Mouse (Mus musculus) right cerebral cortex, adult 2 months (tissue): ENCODE measurements around the gene Atg13.
A peak's percentile ranks its signal among the peaks of the same experiment; 100 is the strongest.

Experiments used
- DNase-seq, 2 experiments: peaks; one replicate each; pipeline ENCODE4 v3.0.0; 2021 to 2022; ENCODE audit warnings: low spot score in 2 of 2

The Atg13 gene

GRCm38 (mm10) chr2:91695436-91696224 lies 14.7 kb downstream of the Atg13 start:
- peak; percentile 48 to 50 for DNase-seq

GRCm38 (mm10) chr2:91689452-91689851 lies 20.9 kb downstream of the Atg13 start:
- DNase-seq = peak in 1 of 2 experiments; percentile 38

GRCm38 (mm10) chr2:91683919-91684318 lies 26.5 kb downstream of the Atg13 start:
- no peak for DNase-seq

GRCm38 (mm10) chr2:91682850-91683249 lies 27.5 kb downstream of the Atg13 start:
- peak; percentile 60 to 81 for DNase-seq

- no peak for DNase-seq
Measured at GRCm38 (mm10) chr2:91676961-91677360, 33.4 kb downstream of the Atg13 start.

GRCm38 (mm10) chr2:91676420-91676819 lies 34.0 kb downstream of the Atg13 start:
- DNase-seq = no peak

GRCm38 (mm10) chr2:91674895-91675294 lies 35.5 kb downstream of the Atg13 start:
- peak; percentile 53 to 54 for DNase-seq

GRCm38 (mm10) chr2:91673587-91673986 lies 36.8 kb downstream of the Atg13 start:
- DNase-seq = no peak

- no peak for DNase-seq
Measured at GRCm38 (mm10) chr2:91670038-91670437, 40.3 kb downstream of the Atg13 start.

GRCm38 (mm10) chr2:91669326-91669725 lies 41.0 kb downstream of the Atg13 start:
- DNase-seq = no peak

GRCm38 (mm10) chr2:91667747-91668146 lies 42.6 kb downstream of the Atg13 start:
- no peak for DNase-seq

GRCm38 (mm10) chr2:91666386-91666910 lies 43.9 kb downstream of the Atg13 start:
- no peak for DNase-seq

GRCm38 (mm10) chr2:91664780-91665179 lies 45.6 kb downstream of the Atg13 start:
- DNase-seq = no peak

- DNase-seq = no peak
Measured at GRCm38 (mm10) chr2:91660981-91661380, 49.4 kb downstream of the Atg13 start.

GRCm38 (mm10) chr2:91659657-91660056 lies 50.7 kb downstream of the Atg13 start:
- DNase-seq = no peak

GRCm38 (mm10) chr2:91656774-91657173 lies 53.6 kb downstream of the Atg13 start:
- no peak for DNase-seq

GRCm38 (mm10) chr2:91655827-91656226 lies 54.5 kb downstream of the Atg13 start:
- no peak for DNase-seq

- DNase-seq = no peak
Measured at GRCm38 (mm10) chr2:91655388-91655787, 55.0 kb downstream of the Atg13 start.

- peak; percentile 40 to 63 for DNase-seq
Measured at GRCm38 (mm10) chr2:91652863-91653262, 57.5 kb downstream of the Atg13 start.

- DNase-seq = no peak
Measured at GRCm38 (mm10) chr2:91651458-91652258, 58.7 kb downstream of the Atg13 start.

- no peak for DNase-seq
Measured at GRCm38 (mm10) chr2:91650360-91650995, 59.9 kb downstream of the Atg13 start.
